Mouse (Mus musculus) layer of hippocampus, postnatal 25 days (tissue): ENCODE measurements around the gene Ngly1. TPM values are rescaled to one million over a fixed set of nuclear protein-coding genes. Genes with fewer than 3 reads are reported as not detected.
"Not testable (repeated sequence)": the region's sequence is repeated elsewhere in the genome, so short reads cannot be mapped to it uniquely, and the experiment has no call there.

Experiments used
- DNase-seq, 2 experiments: peaks; one replicate each; pipeline ENCODE4 v3.0.0; 2022; ENCODE audit warnings: mixed read lengths in 2 of 2, low spot score in 1 of 2; ENCODE audit errors: extremely low spot score in 1 of 2
- total RNA-seq, 2 experiments: library from RNA; stranded (reverse); gene quantifications; 2 replicates each; pipeline ENCODE4 v1.2.3; 2021

Ngly1 gene
- total RNA-seq, 2 experiments from 2014 or later, result 31.9 to 32.7 TPM

GRCm38 (mm10) chr14:16256209-16256608, 7.1 kb downstream of the Ngly1 start:
- DNase-seq, result no peak

GRCm38 (mm10) chr14:16260541-16260940, 11.5 kb downstream of the Ngly1 start:
- DNase-seq, result no peak

DNA sequence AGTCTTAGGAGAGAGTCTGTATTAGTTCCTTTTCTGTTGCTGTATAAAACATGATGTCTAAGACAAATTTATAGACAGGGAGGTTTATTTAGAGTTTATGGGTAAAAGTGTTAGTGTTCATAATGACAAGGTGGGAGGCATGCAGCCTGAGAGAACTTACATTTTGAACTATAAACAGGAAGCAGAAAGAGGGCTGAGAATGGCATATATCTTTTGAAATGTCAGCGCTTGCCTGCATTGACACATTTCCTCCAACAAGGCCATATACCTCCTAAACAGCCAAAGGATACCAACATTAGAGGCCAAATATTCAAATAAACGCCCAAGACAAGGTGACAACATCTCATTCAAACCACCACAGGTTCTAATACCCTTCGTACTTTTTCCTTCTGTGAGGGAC, 12.8 kb downstream of the Ngly1 start:
- no peak for DNase-seq

DNA sequence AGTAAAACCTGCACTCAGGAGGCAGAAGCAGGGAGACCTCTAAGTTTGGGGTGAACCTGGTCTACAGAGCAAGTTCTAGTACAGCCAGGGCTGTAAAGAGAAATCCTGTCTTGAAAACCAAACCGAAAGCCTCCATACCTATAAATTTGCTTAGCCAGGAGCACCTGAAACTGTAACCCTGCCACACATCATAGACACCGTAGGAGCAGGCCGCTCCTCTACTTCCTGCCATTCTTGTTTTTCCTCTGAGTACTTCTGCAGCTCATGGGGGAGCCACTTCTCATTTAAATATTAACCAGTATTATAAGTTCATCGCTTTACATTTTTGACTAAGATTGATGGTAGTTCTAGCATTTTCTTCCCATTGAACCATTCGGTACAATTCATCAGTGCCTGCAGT, 17.9 kb downstream of the Ngly1 start:
- DNase-seq, result no peak

GRCm38 (mm10) chr14:16269776-16270175, 20.7 kb downstream of the Ngly1 start:
- DNase-seq, result no peak

DNA sequence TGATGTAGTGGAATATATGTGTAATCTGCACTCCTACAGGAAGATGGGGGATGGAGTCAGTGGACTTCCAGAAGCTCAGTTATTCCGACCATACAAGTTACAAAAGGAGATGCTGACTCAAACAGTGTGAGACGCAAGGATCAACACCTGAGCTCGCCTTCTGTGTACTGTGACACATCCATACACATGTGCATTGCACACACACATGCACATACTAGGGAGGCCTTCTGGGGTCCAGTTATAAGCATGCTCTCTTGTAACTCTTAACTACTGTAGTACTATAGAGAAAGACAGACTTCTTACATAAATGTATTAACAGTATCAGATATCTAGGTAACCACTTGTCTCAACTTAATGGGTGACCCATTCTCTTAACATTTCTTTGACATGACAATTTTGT, 24.6 kb downstream of the Ngly1 start:
- DNase-seq, result no peak

- no peak for DNase-seq
These were observed 30.1 kb downstream of the Ngly1 start for GRCm38 (mm10) chr14:16279196-16279595.

- no peak for DNase-seq
These were observed 34.9 kb downstream of the Ngly1 start for GRCm38 (mm10) chr14:16283966-16284365.

GRCm38 (mm10) chr14:16292371-16292770, 43.3 kb downstream of the Ngly1 start:
- DNase-seq, result no peak

DNA sequence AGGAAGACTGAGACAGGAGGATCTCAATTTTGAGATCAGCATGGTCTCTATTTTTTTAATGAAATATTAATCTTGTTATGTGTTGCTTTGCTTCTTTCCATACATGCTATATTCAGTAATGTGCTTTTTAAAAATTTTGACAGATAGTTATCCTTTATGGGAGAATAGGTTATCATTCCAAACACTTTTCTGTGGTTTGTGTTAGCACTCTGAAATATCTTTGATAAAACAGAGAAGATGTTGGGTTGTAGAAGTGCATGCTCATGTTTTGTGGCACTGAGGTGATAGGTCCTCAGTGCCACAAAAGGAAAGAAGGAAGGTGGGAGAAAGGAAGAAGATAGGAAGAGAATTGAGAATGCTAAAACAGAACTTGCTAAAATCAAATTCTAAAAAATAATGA, 43.9 kb downstream of the Ngly1 start:
- DNase-seq, result no peak

GRCm38 (mm10) chr14:16293921-16294320, 44.8 kb downstream of the Ngly1 start:
- DNase-seq, result no peak

- no peak for DNase-seq
These were observed 47.9 kb downstream of the Ngly1 start for GRCm38 (mm10) chr14:16296816-16297468.

DNA sequence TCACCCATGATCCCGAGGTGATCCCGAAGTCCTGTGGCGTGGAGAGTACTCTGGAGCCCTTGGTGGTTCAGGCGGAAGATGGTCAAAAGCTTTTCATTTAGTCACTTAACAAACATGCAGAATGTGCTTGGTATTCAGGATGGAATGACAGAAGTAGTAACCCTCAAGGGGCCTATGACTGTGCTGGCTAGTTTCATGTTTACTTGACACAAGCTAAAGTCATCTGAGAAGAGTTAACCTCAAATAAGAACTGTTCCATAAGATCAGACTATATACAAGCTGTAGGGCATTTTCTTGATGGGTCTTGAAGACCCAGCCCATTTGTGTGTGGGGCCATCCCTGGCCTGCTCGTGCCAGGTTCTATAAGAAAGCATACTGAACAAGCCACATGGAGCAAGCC, 52.7 kb downstream of the Ngly1 start:
- DNase-seq, result no peak

DNA sequence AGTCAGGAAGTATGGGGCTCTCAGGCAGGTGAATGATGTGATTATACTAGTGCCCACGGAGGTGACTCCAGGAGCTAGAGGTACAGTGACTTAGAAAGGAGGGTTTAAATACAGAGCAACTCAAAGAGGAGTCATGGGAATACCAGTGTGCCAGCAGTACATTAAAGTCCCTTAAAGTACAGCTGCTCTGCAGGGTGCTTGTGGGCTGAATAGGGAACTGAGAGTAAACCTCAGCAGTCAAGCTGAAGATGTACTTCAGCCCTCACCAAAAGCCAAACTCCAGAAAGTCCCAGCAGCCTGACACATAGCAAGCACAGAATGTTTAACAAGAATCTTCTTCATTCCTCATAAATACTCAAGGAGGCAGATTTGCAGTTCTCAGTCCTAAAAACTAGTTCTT, 53.6 kb downstream of the Ngly1 start:
- DNase-seq, result no peak

GRCm38 (mm10) chr14:16310791-16311190, 61.7 kb downstream of the Ngly1 start:
- no peak for DNase-seq

DNA sequence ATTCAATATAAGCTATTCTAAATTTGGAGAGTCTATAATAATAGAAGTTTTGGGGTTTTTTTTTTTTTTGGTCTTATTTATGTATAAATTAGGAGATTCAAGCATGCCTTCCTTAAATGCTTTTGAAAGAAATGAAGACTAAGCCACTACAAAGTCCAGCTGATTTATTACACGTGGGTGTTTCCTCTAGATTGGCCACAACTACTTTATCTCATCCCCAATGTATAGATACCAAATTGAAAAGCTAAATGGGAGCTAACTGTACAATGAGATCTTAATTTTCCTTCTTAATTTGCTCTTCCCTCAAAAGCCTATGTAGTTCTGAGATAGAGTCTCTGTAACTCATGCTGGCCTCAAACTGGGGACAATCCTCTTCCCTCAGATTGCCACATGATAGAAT, 63.5 kb downstream of the Ngly1 start:
- no peak for DNase-seq

GRCm38 (mm10) chr14:16313073-16313472, 64.0 kb downstream of the Ngly1 start:
- not testable (repeated sequence) for DNase-seq

DNA sequence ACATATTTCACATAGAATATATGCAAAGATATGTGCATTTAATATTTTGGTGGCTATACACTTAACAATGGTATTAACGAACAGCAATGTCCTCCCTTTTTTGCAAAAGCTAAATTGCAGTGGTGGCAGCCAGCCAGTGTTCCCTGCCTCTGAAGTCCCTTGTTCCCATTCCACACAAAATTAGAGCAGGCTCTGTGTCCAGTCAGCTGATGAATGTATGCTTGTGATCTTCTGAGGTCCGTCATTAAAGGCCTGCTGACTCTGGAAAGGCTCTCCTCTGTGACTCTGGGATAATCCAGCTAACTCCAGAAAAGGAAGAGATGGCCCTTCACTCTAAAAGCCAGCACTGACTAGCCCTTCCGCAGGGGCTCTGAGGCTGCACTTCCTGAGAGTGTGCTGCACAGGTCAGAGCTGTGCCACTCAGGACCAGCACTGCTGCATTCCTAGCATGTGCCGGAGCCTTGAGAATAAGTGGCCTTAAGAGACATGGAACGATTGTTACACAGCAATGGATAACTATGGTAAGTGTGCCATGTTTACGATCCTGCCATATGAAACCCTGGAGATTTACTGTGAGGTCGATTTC, 64.9 kb downstream of the Ngly1 start:
- peak in 1 of 2 experiments; percentile 27 for DNase-seq

- no peak for DNase-seq
These were observed 65.8 kb downstream of the Ngly1 start for GRCm38 (mm10) chr14:16314842-16315241.

GRCm38 (mm10) chr14:16316715-16317114, 67.6 kb downstream of the Ngly1 start:
- DNase-seq, result no peak

GRCm38 (mm10) chr14:16319818-16320217, 70.7 kb downstream of the Ngly1 start:
- no peak for DNase-seq

DNA sequence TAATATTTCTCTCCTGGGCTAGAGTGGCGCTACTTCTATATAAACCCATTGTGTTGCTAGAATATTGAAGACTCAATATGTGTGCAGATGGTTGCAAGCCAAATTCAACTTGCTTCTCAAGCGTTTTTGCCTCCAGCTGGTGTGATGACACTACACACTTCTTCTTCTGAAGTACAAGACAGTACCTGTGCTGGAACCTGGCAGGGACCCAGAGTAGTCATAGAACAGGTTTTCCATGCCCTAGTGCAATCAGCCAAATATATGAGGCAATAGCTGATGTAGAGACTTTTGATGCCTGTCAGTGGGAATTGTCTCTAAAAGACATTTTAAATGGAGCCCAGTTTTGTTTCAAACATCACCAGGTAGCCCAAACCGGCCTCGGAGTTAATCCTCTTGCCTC, 75.3 kb downstream of the Ngly1 start:
- DNase-seq, result no peak
